Mouse (Mus musculus): ENCODE results near the gene Ube2v1.

- TF ChIP-seq CTCF (IDR thresholded peaks at IDR 0.05; ENCODE audit: low read depth): no peak
- TF ChIP-seq EP300 (IDR thresholded peaks at IDR 0.05; ENCODE audit: low read depth): no peak
Measured at GRCm38 (mm10) chr2:167600481-167600995, 31.4 kb downstream of the Ube2v1 start.
